Mouse (Mus musculus) forebrain, embryonic 15.5 days (tissue): ENCODE measurements at regions not wholly inside any gene's neighbourhood (a gene's known extent, or its start where the extent isn't known, plus 50 kb on each side); places are given as distances from the start of the nearest gene placed in this dataset.

ENCODE experiments used
- ATAC-seq: fragments of 200-750 bp; cut with Nextera tagmentation; replicated peaks from 2 replicates; pipeline ENCODE4 v1.8.0; 2017; ENCODE audit warnings: mild to moderate bottlenecking, moderate TSS enrichment, moderate library complexity
- H3K27ac ChIP-seq: fragments of 300-500 bp; sonication (generic); replicated peaks from 2 replicates; pipeline ENCODE4 v1.5.1; 2015; ENCODE audit warnings: mild to moderate bottlenecking, inconsistent platforms
- H3K27me3 ChIP-seq: fragments of 300-500 bp; sonication (generic); 2 replicates; pipeline ENCODE4 v1.6.1; 2015; ENCODE audit warnings: inconsistent platforms
- H3K36me3 ChIP-seq: fragments of 300-500 bp; sonication (generic); 2 replicates; pipeline ENCODE4 v1.6.1; 2015; ENCODE audit warnings: mild to moderate bottlenecking, inconsistent platforms
- H3K4me1 ChIP-seq: fragments of 300-500 bp; sonication (generic); 2 replicates; pipeline ENCODE4 v1.6.1; 2015; ENCODE audit warnings: inconsistent platforms
- H3K4me2 ChIP-seq: fragments of 300-500 bp; sonication (generic); replicated peaks from 2 replicates; pipeline ENCODE4 v1.6.1; 2015; ENCODE audit warnings: mild to moderate bottlenecking, inconsistent platforms
- H3K4me3 ChIP-seq: fragments of 300-500 bp; sonication (generic); 2 replicates; pipeline ENCODE4 v1.5.1; 2015; ENCODE audit warnings: mild to moderate bottlenecking, inconsistent platforms
- H3K9ac ChIP-seq: fragments of 300-500 bp; sonication (generic); replicated peaks from 2 replicates; pipeline ENCODE4 v1.6.1; 2015; ENCODE audit warnings: mild to moderate bottlenecking, inconsistent platforms
- H3K9me3 ChIP-seq: fragments of 300-500 bp; sonication (generic); 2 replicates; pipeline ENCODE4 v1.6.1; 2016; ENCODE audit warnings: inconsistent platforms
- WGBS: fragments of 180-500 bp; shearing (Covaris S2); methylation state at CpG from one replicate; pipeline ENCODE4 v1.1.7; 2015; ENCODE audit warnings: mixed read lengths; 5-methylcytosine and 5-hydroxymethylcytosine counted together

- Histone ChIP-seq H3K9me3 (no peaks in the 10 kb centered on the region), H3K4me1 (no peaks in the 10 kb centered on the region), H3K4me3 (no peak overlapping the region), H3K4me2 (no peak overlapping the region), H3K27ac (no peak overlapping the region), H3K36me3 (no peaks in the 10 kb centered on the region), H3K9ac (no peak overlapping the region), H3K27me3 (no peaks in the 10 kb centered on the region)
- WGBS = 82% methylated on average over 5 of the region's 5 CpGs
- ATAC-seq = no peak
Measured at GRCm38 (mm10) chr8:98566661-98567060, 849.6 kb downstream of the Cdh8 start.

- no peak overlapping the region for H3K4me3 ChIP-seq
- WGBS = 30% methylated on average over 4 of the region's 4 CpGs
- no peaks in the 10 kb centered on the region for H3K27me3 ChIP-seq
- H3K36me3 ChIP-seq = no peaks in the 10 kb centered on the region
- H3K4me1 ChIP-seq = no peaks in the 10 kb centered on the region
- no peak overlapping the region for H3K27ac ChIP-seq
- no peak overlapping the region for H3K4me2 ChIP-seq
- no peak overlapping the region for H3K9ac ChIP-seq
- H3K9me3 ChIP-seq = no peaks in the 10 kb centered on the region
- ATAC-seq = no peak
Measured at GRCm38 (mm10) chr8:98518459-98518858, 897.8 kb downstream of the Cdh8 start.

GRCm38 (mm10) chr8:98515246-98515645 lies 901.0 kb downstream of the Cdh8 start:
- Histone ChIP-seq H3K9me3 (no peaks in the 10 kb centered on the region), H3K36me3 (no peaks in the 10 kb centered on the region), H3K4me2 (no peak overlapping the region), H3K4me3 (no peak overlapping the region), H3K9ac (no peak overlapping the region), H3K4me1 (no peaks in the 10 kb centered on the region), H3K27ac (no peak overlapping the region), H3K27me3 (no peaks in the 10 kb centered on the region)
- no peak for ATAC-seq
- 81% methylated on average over 5 of the region's 5 CpGs for WGBS

- Histone ChIP-seq H3K4me1 (no peaks in the 10 kb centered on the region), H3K4me3 (no peak overlapping the region), H3K27ac (no peak overlapping the region), H3K36me3 (no peaks in the 10 kb centered on the region), H3K9me3 (no peaks in the 10 kb centered on the region), H3K4me2 (no peak overlapping the region), H3K9ac (no peak overlapping the region), H3K27me3 (no peaks in the 10 kb centered on the region)
- WGBS = 42% methylated on average over 3 of the region's 3 CpGs
- no peak for ATAC-seq
Measured at GRCm38 (mm10) chr8:98496793-98497192, 919.5 kb downstream of the Cdh8 start.

GRCm38 (mm10) chr8:98463375-98464030 lies 952.8 kb downstream of the Cdh8 start:
- H3K9me3 ChIP-seq = no peaks in the 10 kb centered on the region
- ATAC-seq = no peak
- 14% methylated on average over 3 of the region's 3 CpGs for WGBS
- no peak overlapping the region for H3K4me3 ChIP-seq
- H3K36me3 ChIP-seq = no peaks in the 10 kb centered on the region
- H3K27me3 ChIP-seq = no peaks in the 10 kb centered on the region
- no peak overlapping the region for H3K4me2 ChIP-seq
- no peak overlapping the region for H3K9ac ChIP-seq
- no peak overlapping the region for H3K27ac ChIP-seq
- no peaks in the 10 kb centered on the region for H3K4me1 ChIP-seq

- H3K36me3 ChIP-seq = no peaks in the 10 kb centered on the region
- H3K9ac ChIP-seq = no peak overlapping the region
- H3K27me3 ChIP-seq = no peaks in the 10 kb centered on the region
- no peak overlapping the region for H3K4me3 ChIP-seq
- ATAC-seq = no peak
- H3K4me2 ChIP-seq = no peak overlapping the region
- H3K9me3 ChIP-seq = no peaks in the 10 kb centered on the region
- no peaks in the 10 kb centered on the region for H3K4me1 ChIP-seq
- 67% methylated on average over 1 of the region's 1 CpGs for WGBS
- no peak overlapping the region for H3K27ac ChIP-seq
Measured at GRCm38 (mm10) chr8:98455539-98455938, 960.7 kb downstream of the Cdh8 start.
